Mouse (Mus musculus) ES-E14 (cell line): ENCODE measurements at regions not wholly inside any gene's neighbourhood (a gene's known extent, or its start where the extent isn't known, plus 50 kb on each side); places are given as distances from the start of the nearest gene placed in this dataset.
"Not testable (repeated sequence)": the region's sequence is repeated elsewhere in the genome, so short reads cannot be mapped to it uniquely, and the experiment has no call there.

ENCODE experiments used
- DNase-seq: peaks from one replicate; pipeline ENCODE4 v3.0.0-alpha.2; 2013; ENCODE audit warnings: low read depth, low spot score
- H3K27ac ChIP-seq: 2 replicates; pipeline ENCODE4 v1.5.1; 2012; ENCODE audit warnings: low read depth, mild to moderate bottlenecking, low read length, moderate library complexity, mixed read lengths; ENCODE audit not compliant: poor library complexity, insufficient read depth, severe bottlenecking
- H3K36me3 ChIP-seq: 2 replicates; pipeline ENCODE4 v1.6.1; 2012; ENCODE audit warnings: mild to moderate bottlenecking, low read length, moderate library complexity, mixed read lengths; ENCODE audit not compliant: control insufficient read depth, poor library complexity, insufficient read depth, severe bottlenecking
- H3K4me1 ChIP-seq, 2 experiments: fragments of 150-350 bp in 1 of 2; sonication (generic) in 1 of 2; 2 replicates each; pipeline ENCODE4 v1.6.1; 2012; ENCODE audit warnings: low read length in 2 of 2, mild to moderate bottlenecking in 1 of 2, mixed read lengths in 1 of 2; ENCODE audit not compliant: control insufficient read depth in 2 of 2, insufficient read depth in 2 of 2, poor library complexity in 1 of 2
- H3K4me3 ChIP-seq, 2 experiments: fragments of 150-350 bp in 1 of 2; sonication (generic) in 1 of 2; 2 replicates each; pipeline ENCODE4 v1.5.1; 2012; ENCODE audit warnings: low read length in 2 of 2, low read depth in 1 of 2, mild to moderate bottlenecking in 1 of 2, mixed read lengths in 1 of 2; ENCODE audit not compliant: insufficient read depth in 1 of 2, poor library complexity in 1 of 2, severe bottlenecking in 1 of 2
- H3K9ac ChIP-seq: 2 replicates; pipeline ENCODE4 v1.6.1; 2012; ENCODE audit warnings: low read depth, mild to moderate bottlenecking, low read length, mixed read lengths; ENCODE audit not compliant: poor library complexity, insufficient read depth, severe bottlenecking
- H3K9me3 ChIP-seq: fragments of 150-350 bp; sonication (generic); 2 replicates; pipeline ENCODE4 v1.6.1; 2012; ENCODE audit warnings: low read depth, mild to moderate bottlenecking, low read length; ENCODE audit not compliant: control insufficient read depth, insufficient read depth
- CHD2 ChIP-seq: IDR thresholded peaks from 2 replicates; pipeline ENCODE4 v1.6.1; 2014; ENCODE audit warnings: mild to moderate bottlenecking, low read depth, low read length, inconsistent platforms
- HCFC1 ChIP-seq: IDR thresholded peaks from 2 replicates; pipeline ENCODE4 v1.6.1; 2012; ENCODE audit warnings: low read length, inconsistent platforms, borderline replicate concordance; ENCODE audit not compliant: insufficient read depth
- MAFK ChIP-seq: IDR thresholded peaks from 2 replicates; pipeline ENCODE4 v1.6.1; 2014; ENCODE audit warnings: mild to moderate bottlenecking, low read depth, low read length, inconsistent platforms; ENCODE audit not compliant: insufficient read depth
- ZC3H11A ChIP-seq: IDR thresholded peaks from 2 replicates; pipeline ENCODE4 v1.6.1; 2012; ENCODE audit warnings: low read depth, mild to moderate bottlenecking, inconsistent platforms, low read length, borderline replicate concordance
- ZNF384 ChIP-seq: IDR thresholded peaks from 2 replicates; pipeline ENCODE4 v1.6.1; 2012; ENCODE audit warnings: low read depth, low read length, inconsistent platforms
- in situ Hi-C, 2 experiments: fragments of 600-800 bp; cut with MboI; formaldehyde crosslinking; loops; one replicate each; pipeline ENCODE4 v1.15.1; 2025; ENCODE audit warnings: low sequenced_read_pairs in 2 of 2, inconsistent platforms in 1 of 2; ENCODE audit not compliant: unreplicated experiment in 2 of 2

- no peak overlapping the region for H3K9ac ChIP-seq
- H3K9me3 ChIP-seq, result no peaks in the 10 kb centered on the region
- TF ChIP-seq HCFC1 (no peak), ZC3H11A (no peak), CHD2 (no peak), MAFK (no peak), ZNF384 (no peak)
- H3K36me3 ChIP-seq, result no peaks in the 10 kb centered on the region
- in situ Hi-C loops, result no loop called here
- H3K27ac ChIP-seq, result no peak overlapping the region
- H3K4me1 ChIP-seq, result no peaks in the 10 kb centered on the region
- DNase-seq, result no peak
- no peak overlapping the region for H3K4me3 ChIP-seq
Observed at GRCm38 (mm10) chr6:109193603-109194002, 365.2 kb downstream of the Edem1 start.

GRCm38 (mm10) chr6:109209699-109210098, 381.3 kb downstream of the Edem1 start:
- no peak for TF ChIP-seq ZC3H11A
- TF ChIP-seq MAFK, result no peak
- TF ChIP-seq HCFC1, result no peak
- no peak for TF ChIP-seq ZNF384
- TF ChIP-seq CHD2, result no peak
- Histone ChIP-seq H3K4me3 (no peak overlapping the region), H3K4me1 (no peaks in the 10 kb centered on the region), H3K9me3 (no peaks in the 10 kb centered on the region), H3K9ac (no peak overlapping the region), H3K36me3 (no peaks in the 10 kb centered on the region), H3K27ac (no peak overlapping the region)
- no peak for DNase-seq
- in situ Hi-C loops, result no loop called here

GRCm38 (mm10) chr6:109230391-109230790, 401.9 kb downstream of the Edem1 start:
- H3K27ac ChIP-seq, result no peak overlapping the region
- no peak for DNase-seq
- in situ Hi-C loops, result no loop called here
- no peak for TF ChIP-seq HCFC1
- TF ChIP-seq MAFK, result no peak
- no peak for TF ChIP-seq ZNF384
- no peak for TF ChIP-seq ZC3H11A
- TF ChIP-seq CHD2, result no peak
- no peaks in the 10 kb centered on the region for H3K4me1 ChIP-seq
- H3K9me3 ChIP-seq, result no peaks in the 10 kb centered on the region
- no peak overlapping the region for H3K4me3 ChIP-seq
- H3K36me3 ChIP-seq, result no peaks in the 10 kb centered on the region
- H3K9ac ChIP-seq, result no peak overlapping the region

GRCm38 (mm10) chr6:109233426-109233825, 405.0 kb downstream of the Edem1 start:
- in situ Hi-C loops, result no loop called here
- H3K4me3 ChIP-seq, result no peak overlapping the region
- no peaks in the 10 kb centered on the region for H3K4me1 ChIP-seq
- no peak for DNase-seq
- TF ChIP-seq ZC3H11A (no peak), ZNF384 (no peak), HCFC1 (no peak), CHD2 (no peak), MAFK (no peak)
- H3K27ac ChIP-seq, result no peak overlapping the region
- H3K9ac ChIP-seq, result no peak overlapping the region
- H3K36me3 ChIP-seq, result no peaks in the 10 kb centered on the region
- no peaks in the 10 kb centered on the region for H3K9me3 ChIP-seq

GRCm38 (mm10) chr6:109245666-109246065, 417.2 kb downstream of the Edem1 start:
- in situ Hi-C loops, result no loop called here
- no peak for DNase-seq
- H3K9me3 ChIP-seq, result no peaks in the 10 kb centered on the region
- H3K4me1 ChIP-seq, result peaks cover 0 to 2% of the 10 kb centered on the region in 2 experiments; a peak in 2 of 4 replicates
- TF ChIP-seq MAFK, result no peak
- no peaks in the 10 kb centered on the region for H3K36me3 ChIP-seq
- no peak overlapping the region for H3K27ac ChIP-seq
- H3K9ac ChIP-seq, result no peak overlapping the region
- H3K4me3 ChIP-seq, result no peak overlapping the region

- H3K9me3 ChIP-seq, H3K9ac ChIP-seq, H3K4me1 ChIP-seq, DNase-seq, H3K36me3 ChIP-seq, H3K27ac ChIP-seq, in situ Hi-C loops, H3K4me3 ChIP-seq: not testable (repeated sequence)
Observed at GRCm38 (mm10) chr6:109246510-109246909, 418.1 kb downstream of the Edem1 start.
